Mouse (Mus musculus) brain, adult 10 weeks (tissue): ENCODE results near the gene E130116L18Rik. TPM values are rescaled to one million over a fixed set of nuclear protein-coding genes. Genes with fewer than 3 reads are reported as not detected.

Experiments
- polyA plus RNA-seq: library from polyadenylated mRNA; stranded (reverse); fragments of 350-450 nt; fragmentation: Illumina TruSeq; extraction: RNeasy Lipid Tissue Mini Kit (QIAGEN cat#74804); gene quantifications from one replicate; pipeline ENCODE4 v1.2.3, GENCODE M21; 2015; ENCODE audit warnings: low read depth, low replicate concordance

Gene E130116L18Rik
- not detected for polyA plus RNA-seq

GRCm38 (mm10) chr5:25222752-25223702 lies at the start of gene E130116L18Rik:
E130116L18Rik (minus strand) TSS chr5:25223153.

GRCm38 (mm10) chr5:25221604-25222003 lies 1.3 kb downstream of the E130116L18Rik start, which contains the start of gene Galnt11:
Galnt11 (plus strand) TSS chr5:25221904.

GRCm38 (mm10) chr5:25181004-25181531 lies 41.9 kb downstream of the E130116L18Rik start, which contains the start of gene Galntl5:
Galntl5 (plus strand) TSS chr5:25181460.

Other genes with a start within 250 kb of the E130116L18Rik start
- gene Prkag2, start 122.5 kb downstream of the E130116L18Rik start, polyA plus RNA-seq = 99.5 TPM
- not detected for gene Galntl5, start 41.7 kb downstream of the E130116L18Rik start, polyA plus RNA-seq
- gene Galnt11, start 1.2 kb downstream of the E130116L18Rik start, polyA plus RNA-seq = 36.1 TPM